In the genomic region with DNA sequence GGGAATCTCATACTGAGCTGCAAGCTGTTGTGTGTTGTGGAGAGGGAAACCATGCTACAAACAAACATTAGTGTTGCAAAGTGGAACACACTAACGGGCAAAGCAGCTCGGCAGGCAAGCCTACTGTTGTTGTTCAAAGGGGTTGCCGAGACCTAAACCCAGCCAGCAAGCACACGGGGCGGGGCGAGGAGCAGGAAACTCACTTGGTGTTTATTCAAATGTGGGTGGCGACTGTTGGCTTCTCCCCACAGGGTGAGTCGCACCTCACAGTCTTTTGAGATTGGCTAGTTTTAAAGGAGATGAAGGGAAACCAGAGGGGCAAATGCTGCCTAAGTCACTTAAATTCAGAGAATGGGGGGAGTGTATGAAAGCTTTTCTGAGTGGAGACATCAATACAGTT, we compare ENCODE assay signal across 28 mouse cellular contexts.
DNase-seq lines count a peak whose midpoint lies in the region; ATAC-seq and TF ChIP-seq lines count a peak whose summit lies in the region.
"Had no signal": no experiment of that assay in that cellular context is flagged by ENCODE, and none has a peak within 500 bp of the region (broad histone marks: within the 10 kb centered on the region; RNA-seq: fewer than 3 reads in every experiment).

No protein-coding gene starts in this region.

- H3K27me3 ChIP-seq in lung, postnatal 0 days (replicated peaks; ENCODE audit: insufficient read depth, low read length): no peaks in the 10 kb centered on the region
- H3K27me3 ChIP-seq: heart, embryonic 12.5 days; limb, embryonic 13.5 days; liver, embryonic 13.5 days; lung, embryonic 15.5 days; neural tube, embryonic 13.5 days had no signal

- DNase-seq in lung, postnatal 0 days (ENCODE audit: low spot score): no peak
- no peak for DNase-seq in lung, postnatal 25 days (ENCODE audit: low spot score)
- DNase-seq in NIH3T3 (ENCODE audit: low read depth): peak; percentile 53
- DNase-seq in lung, postnatal 10 days: peak; percentile 46
- peak; percentile 19 for DNase-seq in thymus, postnatal 25 days
- DNase-seq in layer of hippocampus, adult 9-10 months (ENCODE audit: low spot score): no peak
- no peak for DNase-seq in left cerebral cortex, postnatal 10 days (ENCODE audit: extremely low spot score in 1 of 2, low spot score in 2 of 2)
- DNase-seq: adrenal gland, postnatal 36 days; cerebellum, adult 9-10 months; gastrocnemius, postnatal 10 days; heart, adult 11 months; heart, postnatal 14 days; kidney, adult 11 months; liver, embryonic 13.5 days; retina, postnatal 1 day; right cerebral cortex, postnatal 25 days; spleen, adult 18-20 months had no signal

- no peaks in the 10 kb centered on the region for H3K36me3 ChIP-seq in lung, postnatal 0 days (ENCODE audit: insufficient read depth, low read length)
- H3K36me3 ChIP-seq: embryonic facial prominence, embryonic 10.5 days; forebrain, embryonic 10.5 days; heart, embryonic 12.5 days; limb, embryonic 13.5 days; liver, embryonic 13.5 days; lung, embryonic 15.5 days; midbrain, embryonic 10.5 days; neural tube, embryonic 13.5 days had no signal

- no peak for TF ChIP-seq CTCF in lung, postnatal 0 days (IDR thresholded peaks at IDR 0.05)

- no peak overlapping the region; the same call in 1 of the 2 replicates for H3K4me2 ChIP-seq in lung, postnatal 0 days (replicated peaks; ENCODE audit: low read depth, low read length)
- H3K4me2 ChIP-seq: heart, embryonic 12.5 days; limb, embryonic 13.5 days; liver, embryonic 13.5 days; lung, embryonic 15.5 days; neural tube, embryonic 13.5 days had no signal

- no peak overlapping the region for H3K27ac ChIP-seq in lung, postnatal 0 days (ENCODE audit: low read length)
- H3K27ac ChIP-seq: embryonic facial prominence, embryonic 10.5 days; forebrain, embryonic 10.5 days; hindbrain, postnatal 0 days; limb, embryonic 13.5 days; liver, embryonic 13.5 days; lung, embryonic 15.5 days; midbrain, embryonic 10.5 days; neural tube, embryonic 13.5 days had no signal

- H3K9ac ChIP-seq in lung, postnatal 0 days (replicated peaks; ENCODE audit: low read depth): no peak overlapping the region
- H3K9ac ChIP-seq: heart, embryonic 12.5 days; limb, embryonic 13.5 days; liver, embryonic 13.5 days; lung, embryonic 15.5 days; neural tube, embryonic 13.5 days had no signal

- 10% methylated on average over 8 of the region's 8 CpGs for WGBS in lung, postnatal 0 days

- no peak for TF ChIP-seq EP300 in lung, postnatal 0 days (IDR thresholded peaks at IDR 0.05)

- ATAC-seq in lung, postnatal 0 days: peak; percentile 43; the same call in 1 of the 2 replicates
- ATAC-seq: forebrain, embryonic 16.5 days; hindbrain, postnatal 0 days; midbrain, embryonic 16.5 days had no signal

- intact Hi-C loops in left cerebral cortex, postnatal 10 days (cut with DNase I): no loop called here

- peaks cover 4% of the 10 kb centered on the region; the same call in 1 of the 2 replicates for H3K4me1 ChIP-seq in lung, postnatal 0 days (ENCODE audit: insufficient read depth, low read depth, low read length)
- H3K4me1 ChIP-seq: embryonic facial prominence, embryonic 10.5 days; heart, embryonic 12.5 days; neural tube, embryonic 13.5 days had no signal

- H3K9me3 ChIP-seq in lung, postnatal 0 days (ENCODE audit: low read length): no peaks in the 10 kb centered on the region
- H3K9me3 ChIP-seq: embryonic facial prominence, embryonic 10.5 days; forebrain, embryonic 10.5 days; heart, embryonic 12.5 days; limb, embryonic 13.5 days; liver, embryonic 13.5 days; lung, embryonic 15.5 days; midbrain, embryonic 10.5 days; neural tube, embryonic 13.5 days had no signal

- H3K4me3 ChIP-seq in lung, postnatal 0 days (ENCODE audit: low read depth, low read length): no peak overlapping the region
- H3K4me3 ChIP-seq: embryonic facial prominence, embryonic 10.5 days; forebrain, embryonic 10.5 days; heart, embryonic 12.5 days; limb, embryonic 13.5 days; liver, embryonic 13.5 days; lung, embryonic 15.5 days; midbrain, embryonic 10.5 days; myocyte; neural tube, embryonic 13.5 days had no signal

Comparison
In these comparisons a context has a peak if more than half of its experiments do, and no peak if none do; other contexts are left out.
1. DNase-seq: peak in NIH3T3 (single experiment), lung, postnatal 10 days (single experiment) and thymus, postnatal 25 days (single experiment); none in lung, postnatal 0 days (single experiment), lung, postnatal 25 days (single experiment), layer of hippocampus, adult 9-10 months (single experiment) and left cerebral cortex, postnatal 10 days (0 of 2).